Mouse (Mus musculus): Measurements from ENCODE around the gene Kcnq4. TPM values are rescaled to one million over a fixed set of nuclear protein-coding genes. Genes with fewer than 3 reads are reported as not detected.

The Kcnq4 gene
- polyA plus RNA-seq, 1 experiment = 4.9 TPM

Other genes with a start within 250 kb of the Kcnq4 start
- gene Slfnl1, start 216.4 kb downstream of the Kcnq4 start, polyA plus RNA-seq (2012; rRNA removed) = 0.04 and 0.11 TPM in 2 replicates
- 8.4 and 8.6 TPM in 2 replicates for gene Ctps, start 178.3 kb downstream of the Kcnq4 start, polyA plus RNA-seq (2012; rRNA removed)
- gene Gm8439, start 159.9 kb downstream of the Kcnq4 start, polyA plus RNA-seq (2012; rRNA removed) = not detected in 2 replicates
- gene Cited4, start 82.0 kb downstream of the Kcnq4 start, polyA plus RNA-seq (2012; rRNA removed) = 5.0 and 7.8 TPM in 2 replicates
- gene Nfyc, start 83.0 kb upstream of the Kcnq4 start, polyA plus RNA-seq (2012; rRNA removed) = 127 and 166 TPM in 2 replicates
- gene Rims3, start 106.2 kb upstream of the Kcnq4 start, polyA plus RNA-seq (2012; rRNA removed) = 0.45 and 0.53 TPM in 2 replicates
- gene Exo5, start 176.4 kb upstream of the Kcnq4 start, polyA plus RNA-seq (2012; rRNA removed) = 7.0 and 8.4 TPM in 2 replicates
- 0.89 and 1.6 TPM in 2 replicates for gene Zfp69, start 203.1 kb upstream of the Kcnq4 start, polyA plus RNA-seq (2012; rRNA removed)

Data from large intestine, adult 2 months (tissue).